Mouse (Mus musculus): ENCODE measurements around the gene Ehd1. TPM values are rescaled to one million over a fixed set of nuclear protein-coding genes. Genes with fewer than 3 reads are reported as not detected.
A peak's percentile ranks its signal among the peaks of the same experiment; 100 is the strongest.
"Not testable (repeated sequence)": the region's sequence is repeated elsewhere in the genome, so short reads cannot be mapped to it uniquely, and the experiment has no call there.

Gene Ehd1
- polyA plus RNA-seq, 1 experiment, result 198 TPM

DNA sequence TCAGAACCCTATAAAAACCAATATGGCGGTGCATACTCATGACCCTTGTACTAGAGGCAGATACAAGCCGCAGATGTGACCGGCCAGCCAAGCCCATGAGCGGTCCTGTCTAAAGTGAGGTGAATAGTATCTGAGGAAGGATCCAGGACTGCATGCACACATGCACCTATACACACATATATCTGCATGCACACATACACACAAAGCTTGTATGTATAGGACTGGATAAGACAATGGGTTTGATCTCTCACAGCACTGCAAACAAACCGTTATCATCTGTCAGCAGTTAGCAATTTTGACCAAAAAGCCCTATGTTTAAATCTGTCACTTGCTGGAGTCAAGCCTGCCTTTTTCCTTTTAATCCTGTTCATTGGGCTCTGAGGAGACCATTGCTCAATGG, 25.6 kb downstream of the Ehd1 start:
- DNase-seq (ENCODE audit: low read depth), result no peak

DNA sequence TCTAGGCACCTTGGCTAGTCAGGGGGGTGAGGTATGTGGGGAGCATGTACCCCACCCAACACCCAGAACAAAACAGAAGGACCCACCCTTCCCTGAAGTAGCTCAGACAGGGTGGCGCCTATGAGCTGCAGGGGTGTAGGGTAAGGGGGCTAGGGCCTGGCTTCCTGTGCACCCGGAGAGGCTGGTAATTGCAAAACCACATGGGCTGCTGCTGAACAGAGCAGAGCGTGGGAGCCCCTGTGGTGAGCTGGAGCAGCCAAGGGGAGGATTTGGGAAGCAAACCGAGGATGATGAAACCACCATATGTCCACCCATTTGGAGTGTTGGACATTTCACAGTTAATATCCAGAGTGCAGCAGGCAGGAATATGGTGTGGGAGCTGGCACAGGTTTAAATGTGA, 26.0 kb downstream of the Ehd1 start:
- no peak for DNase-seq (ENCODE audit: low read depth)

DNA sequence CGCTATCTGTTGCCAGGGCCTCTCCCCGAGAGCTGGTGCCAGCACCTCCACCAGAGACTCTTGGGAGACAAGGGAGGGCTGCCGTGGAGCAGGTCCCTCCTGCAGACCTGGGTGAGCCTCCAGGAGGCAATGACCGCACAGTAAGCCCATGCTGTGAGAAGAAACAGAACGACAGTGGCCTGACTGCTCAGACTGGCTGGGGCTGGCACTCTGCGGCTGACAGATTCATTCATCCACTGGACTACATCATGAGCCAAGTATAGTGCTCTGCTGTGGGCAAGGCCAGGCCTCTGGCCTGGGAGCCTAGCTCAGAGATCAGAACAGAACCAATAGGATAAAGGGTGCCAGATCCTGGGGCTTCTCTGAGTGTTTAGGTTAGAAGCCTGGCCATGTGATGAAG, 27.3 kb downstream of the Ehd1 start:
- no peak for DNase-seq (ENCODE audit: low read depth)

DNA sequence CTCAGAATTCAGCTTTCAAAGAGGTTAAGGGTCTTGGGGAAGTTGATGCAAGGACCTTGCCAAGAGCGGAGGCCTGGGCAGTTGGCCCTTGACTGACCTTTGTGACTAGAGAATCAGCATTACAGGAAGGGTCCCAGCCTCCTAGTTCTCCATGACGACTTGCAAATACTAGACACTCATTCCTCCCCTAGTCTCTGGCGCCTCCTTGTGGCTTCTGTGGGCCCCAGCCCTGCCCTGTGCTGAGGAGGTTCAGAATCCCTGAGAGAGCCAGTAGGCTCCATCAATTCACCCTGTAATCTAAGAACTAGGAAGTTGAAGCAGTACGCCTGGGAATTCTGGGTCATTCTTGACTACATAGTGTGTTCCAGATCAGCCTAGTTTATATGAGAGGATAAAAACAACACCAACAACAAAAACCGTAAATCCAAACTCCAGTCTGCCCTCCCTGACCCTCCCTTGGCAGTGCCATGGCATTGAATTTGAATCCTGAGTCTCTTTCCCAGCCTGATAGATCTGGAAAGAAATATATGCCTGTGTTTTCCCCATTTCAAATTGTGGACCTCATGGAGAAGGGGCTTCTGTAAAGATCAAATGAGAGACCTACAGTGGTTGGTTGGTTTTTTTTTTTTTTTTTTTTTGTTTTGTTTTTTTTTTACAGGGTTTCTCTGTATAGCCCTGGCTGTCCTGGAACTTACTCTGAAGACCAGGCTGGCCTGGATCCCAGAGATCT, 28.4 kb downstream of the Ehd1 start:
- DNase-seq (ENCODE audit: low read depth), result peak; percentile 24

DNA sequence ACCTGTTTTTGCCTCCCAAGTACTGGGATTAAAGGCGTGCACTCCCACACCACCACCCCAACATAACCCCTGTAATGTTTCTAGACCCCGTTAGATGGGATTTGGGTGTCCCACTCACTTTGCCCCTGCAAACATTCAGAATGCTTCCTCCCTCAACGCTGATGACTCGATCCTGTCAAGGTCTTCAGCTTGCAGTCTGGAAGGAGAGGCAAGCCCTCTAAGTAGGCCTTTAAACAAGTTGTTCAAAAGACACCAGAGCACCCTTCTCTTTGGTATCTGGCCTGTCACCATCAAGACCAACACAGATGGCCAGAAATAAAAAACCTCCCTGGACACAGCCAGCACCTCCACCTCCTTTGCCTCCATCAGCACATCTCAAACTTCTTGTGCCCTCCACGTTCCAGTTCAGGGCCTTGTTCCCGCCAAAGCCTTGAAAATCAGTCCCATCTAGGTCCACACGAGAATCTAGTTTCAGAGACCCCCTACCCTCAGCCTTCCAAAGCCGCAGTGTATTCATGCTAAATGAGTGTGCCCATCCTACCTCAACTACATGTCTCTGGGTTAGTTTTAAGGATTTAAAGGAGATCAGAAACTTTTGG, 29.1 kb downstream of the Ehd1 start:
- DNase-seq (ENCODE audit: low read depth), result no peak

DNA sequence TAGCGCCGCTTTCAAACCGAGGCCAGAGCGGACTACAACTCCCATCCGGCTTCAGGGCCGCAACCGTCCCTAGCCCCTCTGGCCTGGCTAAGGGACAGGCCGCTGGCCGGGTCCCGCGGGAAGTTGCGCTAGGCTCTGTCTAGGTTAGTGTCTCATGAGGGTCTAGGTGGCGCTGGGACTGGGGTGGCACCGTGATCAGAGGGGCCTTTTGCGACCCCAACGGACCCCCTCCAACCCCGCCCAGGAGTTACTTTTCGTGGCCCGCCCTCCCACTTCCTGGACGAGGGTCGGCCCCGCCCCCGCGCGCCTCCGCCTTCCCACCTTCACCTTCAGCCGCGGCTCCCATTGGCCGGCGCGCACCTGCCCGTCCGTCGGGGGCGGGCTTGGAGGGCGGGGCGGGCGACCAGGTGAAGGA, 29.6 kb downstream of the Ehd1 start, which contains the start of gene Cdc42bpg:
Gene Cdc42bpg, plus strand, starts transcription at position 320 of the 415 bp plus-strand sequence.
- peak; percentile 28 for DNase-seq (ENCODE audit: low read depth)

DNA sequence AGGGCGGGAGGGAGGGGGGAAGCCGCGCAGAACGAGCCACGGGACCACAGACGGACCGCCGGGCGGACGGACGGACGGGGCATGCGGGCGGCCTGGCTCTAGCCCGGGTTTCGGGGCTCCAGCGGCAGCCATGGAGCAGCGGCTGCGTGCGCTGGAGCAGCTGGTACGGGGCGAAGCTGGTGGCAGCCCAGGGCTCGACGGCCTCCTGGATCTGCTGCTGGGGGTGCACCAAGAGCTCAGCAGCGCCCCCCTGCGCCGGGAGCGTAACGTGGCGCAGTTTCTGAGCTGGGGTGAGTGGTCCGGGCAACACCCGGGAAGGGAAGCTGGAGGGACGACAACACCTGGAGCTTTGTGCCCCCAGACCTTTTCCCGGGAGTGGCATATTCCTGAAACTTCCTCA, 30.1 kb downstream of the Ehd1 start:
- DNase-seq (ENCODE audit: low read depth), result peak; percentile 28

DNA sequence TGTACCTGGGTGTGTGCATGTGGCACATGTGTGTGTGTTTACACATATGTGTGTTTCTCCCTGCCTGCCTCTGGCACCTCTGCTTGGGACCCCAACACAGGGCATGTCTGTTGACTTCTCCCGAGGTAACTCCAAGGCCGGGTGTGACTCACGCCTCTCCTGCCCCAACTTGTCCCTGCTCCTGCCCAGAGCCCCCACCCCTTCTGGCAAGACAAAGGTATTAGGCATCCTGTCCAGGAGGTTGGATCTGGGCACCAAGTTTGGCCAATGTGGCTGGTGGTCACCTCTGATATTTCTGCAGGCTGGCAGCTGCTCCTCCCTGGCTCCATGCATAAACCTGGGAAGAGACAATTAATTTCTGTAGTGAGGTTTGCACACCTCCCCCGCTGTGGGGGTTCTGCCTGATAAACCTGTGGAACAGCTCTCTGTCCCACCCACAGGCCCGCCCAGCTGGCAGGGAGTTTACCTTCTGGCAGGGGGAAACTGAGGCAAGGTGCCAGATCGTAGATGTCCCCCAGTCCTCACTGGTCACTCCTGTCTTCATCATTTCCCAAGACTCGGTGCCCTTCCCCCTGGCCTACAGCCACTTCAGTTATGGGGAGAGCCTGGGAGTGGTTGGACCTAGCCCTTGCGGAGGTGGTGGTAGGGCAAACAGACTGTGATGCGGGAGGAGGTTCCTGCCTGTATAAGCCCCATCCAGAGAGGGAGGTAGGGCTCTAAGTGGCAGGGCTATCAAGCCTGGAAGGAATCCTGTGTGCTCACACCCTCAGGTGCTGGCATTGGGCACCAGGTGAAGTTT, 31.4 kb downstream of the Ehd1 start:
- peak; percentile 84 for DNase-seq (ENCODE audit: low read depth)

DNA sequence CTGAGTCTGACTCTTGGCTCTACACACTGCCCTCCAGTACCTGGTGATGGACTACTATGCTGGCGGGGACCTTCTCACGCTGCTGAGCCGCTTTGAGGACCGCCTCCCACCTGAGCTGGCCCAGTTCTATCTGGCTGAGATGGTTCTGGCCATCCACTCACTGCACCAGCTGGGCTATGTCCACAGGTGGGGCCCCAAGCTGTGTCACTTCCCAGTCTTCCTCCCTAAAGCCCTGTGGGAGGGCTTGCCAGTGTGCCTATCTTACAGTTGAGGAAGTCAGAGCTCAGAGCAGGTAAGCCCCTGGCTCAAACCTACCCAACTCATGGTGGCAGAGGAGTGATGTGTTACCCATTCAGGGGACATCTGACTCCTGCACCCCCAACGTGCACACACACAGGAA, 33.7 kb downstream of the Ehd1 start:
- DNase-seq (ENCODE audit: low read depth), result no peak

DNA sequence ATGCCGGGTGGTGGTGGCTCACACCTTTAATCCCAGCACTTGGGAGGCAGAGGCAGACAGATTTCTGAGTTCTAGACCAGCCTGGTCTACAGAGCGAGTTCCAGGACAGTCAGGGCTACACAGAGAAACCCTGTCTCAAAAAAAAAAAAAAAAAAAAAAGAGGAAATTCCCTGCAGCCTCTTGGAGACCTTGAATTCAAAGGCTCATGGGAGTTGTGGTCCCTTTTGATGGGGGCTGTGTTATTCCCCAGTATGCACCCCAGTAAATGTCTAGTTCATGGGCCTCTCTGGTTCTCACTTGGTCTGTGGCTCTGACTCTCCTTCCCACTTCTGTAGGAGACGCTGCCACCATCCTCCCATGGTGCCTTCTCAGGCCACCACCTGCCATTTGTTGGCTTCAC, 35.3 kb downstream of the Ehd1 start:
- not testable (repeated sequence) for DNase-seq (ENCODE audit: low read depth)

DNA sequence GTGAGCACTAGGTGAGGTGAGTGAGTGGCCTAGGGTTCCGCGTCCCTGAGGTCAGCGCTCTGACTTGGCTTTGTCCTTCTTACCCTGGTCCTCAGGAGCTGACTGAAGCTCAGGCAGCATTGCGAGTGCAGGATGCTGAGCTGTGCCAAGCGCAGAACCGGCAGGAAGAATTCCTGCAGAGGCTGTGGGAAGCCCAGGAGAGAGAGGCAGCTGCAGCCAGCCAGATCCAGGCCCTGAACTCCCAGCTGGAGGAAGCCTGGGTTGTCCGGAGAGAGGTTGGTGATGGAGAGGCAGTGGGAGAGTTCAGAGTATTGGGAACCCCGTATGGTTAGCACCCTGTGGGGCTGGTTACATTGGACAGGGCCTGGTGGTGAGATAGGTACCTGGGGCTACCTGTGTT, 37.3 kb downstream of the Ehd1 start:
- no peak for DNase-seq (ENCODE audit: low read depth)

DNA sequence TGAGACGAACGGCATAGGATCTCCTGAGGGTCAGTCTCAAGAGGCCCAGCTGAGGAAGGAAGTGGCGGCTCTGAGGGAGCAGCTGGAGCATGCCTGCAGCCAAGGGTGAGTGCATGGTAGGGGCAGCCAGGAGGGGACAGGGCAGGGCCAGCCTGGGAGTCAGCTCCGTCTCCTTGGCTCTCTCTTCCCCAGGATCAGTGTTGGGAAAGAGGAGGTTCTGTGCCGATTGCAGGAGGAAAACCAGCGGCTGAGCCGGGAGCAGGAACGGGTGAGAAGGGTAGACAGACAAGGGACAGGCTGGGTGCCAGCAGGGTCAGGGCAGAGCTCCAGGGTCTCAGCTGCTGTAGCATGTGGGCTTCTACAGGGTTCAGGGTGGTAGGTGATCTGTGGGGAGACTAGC, 38.0 kb downstream of the Ehd1 start:
- no peak for DNase-seq (ENCODE audit: low read depth)

DNA sequence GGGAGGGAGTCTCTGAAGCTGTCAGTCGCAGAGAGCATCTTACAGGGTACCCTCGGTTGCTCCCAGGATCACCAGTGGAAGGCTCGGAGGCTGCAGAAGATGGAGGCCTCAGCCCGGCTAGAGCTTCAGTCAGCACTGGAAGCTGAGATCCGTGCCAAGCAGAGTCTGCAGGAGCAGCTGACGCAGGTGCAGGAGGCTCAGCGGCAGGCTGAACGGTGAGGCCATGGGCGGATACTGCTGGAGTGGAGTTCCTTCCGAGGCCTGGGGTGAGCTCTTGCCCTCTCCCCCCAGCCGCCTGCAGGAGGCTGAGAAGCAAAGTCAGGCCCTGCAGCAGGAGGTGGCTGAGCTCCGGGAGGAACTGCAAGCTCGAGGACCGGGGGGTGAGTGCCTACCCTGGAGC, 39.0 kb downstream of the Ehd1 start:
- no peak for DNase-seq (ENCODE audit: low read depth)

DNA sequence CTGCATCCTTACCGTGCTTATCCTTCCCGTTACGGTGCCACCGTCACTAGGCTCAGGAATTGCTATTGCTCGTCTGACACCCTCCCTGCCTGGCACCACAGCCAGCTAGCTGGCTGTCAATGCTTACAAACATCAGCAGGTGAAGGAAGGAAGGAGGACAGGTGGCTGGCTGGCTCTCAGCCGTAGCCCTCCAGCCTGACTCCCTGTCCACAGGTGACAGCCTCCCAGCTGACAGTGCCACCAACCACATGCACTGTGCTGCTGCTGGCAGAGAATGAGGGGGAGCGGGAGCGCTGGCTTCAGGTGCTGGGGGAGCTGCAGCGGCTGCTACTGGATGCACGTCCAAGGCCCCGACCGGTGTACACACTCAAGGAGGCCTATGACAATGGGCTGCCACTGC, 41.6 kb downstream of the Ehd1 start:
- DNase-seq (ENCODE audit: low read depth), result no peak

DNA sequence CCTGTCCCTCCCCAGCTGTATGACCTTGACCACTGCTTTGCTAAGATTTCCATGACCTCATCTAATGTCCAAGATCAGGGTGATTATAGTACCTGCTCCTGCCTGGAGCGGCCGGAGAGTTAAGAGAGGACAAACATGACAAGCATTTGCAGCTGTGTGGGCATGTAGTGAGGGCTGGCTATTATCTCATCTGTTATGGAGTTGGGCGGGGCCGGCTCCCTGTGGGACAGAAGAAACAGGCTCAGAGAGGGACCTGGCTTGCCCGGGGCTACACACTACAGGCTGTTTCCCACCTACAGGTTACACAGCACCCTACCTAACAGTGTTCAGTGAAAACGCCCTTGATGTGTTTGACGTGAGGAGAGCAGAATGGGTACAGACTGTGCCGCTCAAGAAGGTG, 44.8 kb downstream of the Ehd1 start:
- no peak for DNase-seq (ENCODE audit: low read depth)

DNA sequence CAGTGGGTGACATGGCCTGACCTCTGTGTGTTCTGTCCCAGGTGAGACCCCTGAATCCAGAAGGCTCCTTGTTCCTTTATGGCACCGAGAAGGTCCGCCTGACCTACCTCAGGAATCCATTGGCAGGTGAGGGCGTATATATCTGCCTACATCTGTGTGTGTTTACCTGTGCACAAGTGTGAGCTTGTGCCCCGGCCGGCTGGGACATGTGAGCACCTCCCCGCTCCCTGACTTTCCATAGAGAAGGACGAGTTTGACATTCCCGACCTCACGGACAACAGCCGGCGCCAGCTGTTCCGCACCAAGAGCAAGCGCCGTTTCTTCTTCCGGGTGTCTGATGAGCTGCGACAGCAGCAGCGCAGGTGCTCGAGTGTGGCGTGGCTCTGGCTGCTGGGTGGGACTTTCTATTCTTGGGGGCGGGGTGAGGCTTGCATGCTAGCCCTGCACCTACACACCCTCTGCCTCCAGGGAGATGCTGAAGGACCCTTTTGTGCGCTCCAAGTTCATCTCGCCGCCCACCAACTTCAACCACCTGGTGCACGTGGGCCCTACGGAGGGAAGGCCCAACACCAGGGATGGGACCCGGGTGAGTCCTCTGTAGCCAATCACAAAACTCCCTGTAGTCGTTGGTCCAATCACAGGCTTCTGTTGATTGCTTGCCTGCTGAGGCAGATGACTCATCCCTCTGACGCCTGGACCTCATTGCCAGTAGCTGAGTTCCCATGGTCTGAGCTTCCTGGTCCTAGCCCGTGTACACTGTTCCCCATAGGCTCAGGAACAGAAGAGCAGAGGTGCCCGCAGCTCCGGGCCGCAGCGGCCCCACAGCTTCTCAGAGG, 45.5 kb downstream of the Ehd1 start:
- no peak for DNase-seq (ENCODE audit: low read depth)

DNA sequence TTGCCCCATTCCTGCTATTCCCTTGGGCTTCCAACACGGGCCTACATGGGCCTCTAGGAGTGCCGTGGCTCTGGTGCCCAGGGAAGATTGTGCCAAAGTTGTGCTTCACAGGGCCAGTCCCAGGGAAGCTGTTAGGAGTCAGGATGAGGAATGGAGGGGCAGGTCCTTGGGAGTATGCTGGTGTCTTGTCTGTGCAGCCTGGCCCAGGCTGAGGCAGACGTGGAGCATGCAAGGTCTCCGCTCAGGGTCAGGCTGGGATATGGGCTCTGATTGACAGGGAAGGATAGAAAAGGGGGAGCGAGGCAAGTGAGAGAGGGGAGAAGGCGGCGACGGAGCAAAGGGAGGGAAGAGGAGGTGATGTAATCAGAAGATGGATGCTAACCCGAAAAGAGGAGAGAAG, 48.2 kb downstream of the Ehd1 start:
- no peak for DNase-seq (ENCODE audit: low read depth)

DNA sequence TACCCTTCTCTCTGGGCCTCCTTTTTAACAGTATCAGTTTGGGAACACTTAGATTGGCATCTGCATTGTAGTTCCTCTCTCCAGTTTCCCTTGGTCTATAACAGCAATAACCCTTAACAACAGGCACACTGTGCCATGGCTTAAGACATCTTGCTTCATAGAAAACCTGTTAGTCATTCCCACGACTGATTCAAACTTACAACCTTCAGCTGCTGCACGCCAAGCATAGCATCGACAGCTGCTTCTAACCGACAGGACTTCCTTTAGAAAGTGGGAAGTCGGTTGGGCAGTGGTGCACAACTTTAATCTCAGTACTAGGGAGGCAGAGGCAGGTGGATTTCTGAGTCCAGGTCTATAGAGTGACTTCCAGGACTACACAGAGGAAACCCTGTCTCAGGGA, 54.7 kb downstream of the Ehd1 start:
- no peak for DNase-seq (ENCODE audit: low read depth)

DNA sequence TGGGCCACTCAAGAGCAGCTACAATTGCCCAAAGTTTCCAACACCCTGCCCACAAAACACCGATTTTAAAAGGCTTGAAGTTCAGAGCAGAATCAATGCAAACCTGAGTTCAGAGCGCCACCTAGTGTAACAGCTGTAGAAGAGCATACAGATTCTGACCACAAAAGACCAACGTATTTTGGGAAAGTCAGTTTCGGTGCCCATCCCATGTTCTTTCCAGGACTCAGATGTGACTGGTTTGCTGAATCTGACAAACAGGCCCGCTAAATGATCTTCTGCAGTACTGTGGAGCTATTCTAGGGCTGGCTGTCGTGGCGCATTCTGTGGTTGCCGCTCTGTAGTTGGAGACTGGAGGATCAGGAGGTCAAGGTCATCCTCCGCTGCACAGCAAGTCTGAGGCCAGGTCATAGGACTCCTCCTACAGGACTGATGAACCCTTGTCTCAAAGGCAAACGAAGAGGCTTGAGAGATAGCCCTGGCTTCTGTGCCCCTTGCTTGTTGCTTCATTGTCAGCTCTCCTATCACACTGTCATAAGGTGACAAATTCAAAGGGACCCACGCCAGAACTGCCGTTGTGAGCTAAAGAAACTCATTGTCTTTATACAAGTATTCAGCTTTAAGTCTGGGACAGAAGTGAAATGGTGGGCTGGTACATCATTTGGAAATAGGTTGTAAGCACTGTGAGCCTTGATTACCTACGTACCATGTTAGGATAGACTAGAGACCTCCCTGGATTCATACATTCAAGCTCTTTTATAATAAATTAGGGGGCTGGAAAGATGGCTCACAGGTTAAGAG, 55.4 kb downstream of the Ehd1 start:
- DNase-seq (ENCODE audit: low read depth), result no peak

DNA sequence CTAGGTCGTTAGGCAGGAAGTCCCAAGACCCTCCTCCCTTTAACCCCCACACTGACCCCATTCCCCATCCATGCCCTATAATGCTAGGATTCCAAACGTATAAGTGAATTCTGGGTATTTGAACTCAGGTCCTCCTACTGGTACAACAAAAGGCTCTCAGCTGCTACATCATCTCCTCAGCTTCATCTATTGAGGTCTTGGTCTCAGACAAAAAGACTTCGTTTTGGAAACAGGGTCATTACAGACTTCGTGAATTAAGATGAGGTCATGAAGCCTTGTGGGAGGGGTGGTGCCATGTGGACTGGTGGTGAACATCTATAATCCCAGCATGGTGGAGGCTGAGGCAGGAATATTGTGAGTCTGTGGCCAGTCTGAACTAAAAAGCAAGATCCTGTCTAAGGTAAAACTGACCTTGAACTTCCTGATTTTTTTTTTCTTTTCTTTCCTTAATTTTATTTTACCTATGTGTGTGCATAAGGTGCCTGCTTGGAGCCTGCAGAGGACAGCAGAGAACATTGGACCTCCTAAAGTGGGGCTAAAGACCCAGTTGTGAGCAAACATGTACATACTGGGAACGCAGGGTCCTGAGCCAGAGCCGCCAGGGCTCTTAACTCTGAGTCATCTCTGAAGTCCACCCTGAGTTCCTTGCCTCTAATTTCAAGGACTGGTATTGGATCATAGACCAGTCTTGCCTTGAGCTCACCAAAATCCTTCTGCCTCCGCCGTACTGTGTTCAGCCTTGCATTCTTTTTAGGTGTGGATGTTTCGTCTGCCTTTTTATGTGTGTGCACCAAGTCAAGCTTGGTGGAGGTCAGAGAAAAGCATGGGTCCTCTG, 57.5 kb downstream of the Ehd1 start:
- DNase-seq (ENCODE audit: low read depth), result no peak

Data from gonadal fat pad, adult 2 months (tissue).